Mouse (Mus musculus): Measurements from ENCODE around the gene Slc17a7. TPM values are rescaled to one million over a fixed set of nuclear protein-coding genes. Genes with fewer than 3 reads are reported as not detected.
A peak's percentile ranks its signal among the peaks of the same experiment; 100 is the strongest.

Slc17a7 gene
- polyA plus RNA-seq, 1 experiment from 2014 or later, result 0.37 TPM

- H3K4me2 ChIP-seq, result peak overlapping the region; percentile 68
- H3K27ac ChIP-seq (replicated peaks), result no peak overlapping the region
- H3K4me3 ChIP-seq (replicated peaks), result peak overlapping the region; percentile 38
- peaks cover 95% of the 10 kb centered on the region for H3K27me3 ChIP-seq (replicated peaks)
- H3K9me3 ChIP-seq (replicated peaks), result no peaks in the 10 kb centered on the region
- peaks cover 20% of the 10 kb centered on the region for H3K4me1 ChIP-seq
- WGBS, result under 1% methylated on average over 34 of the region's 34 CpGs
- peak; percentile 86 for ATAC-seq (ENCODE audit: low FRiP score)
- no peak overlapping the region for H3K9ac ChIP-seq (replicated peaks)
- H3K36me3 ChIP-seq, result no peaks in the 10 kb centered on the region
Measured at GRCm38 (mm10) chr7:45182199-45182601, 18.5 kb downstream of the Slc17a7 start.

- Histone ChIP-seq H3K27ac (replicated peaks) (no peak overlapping the region), H3K9ac (replicated peaks) (no peak overlapping the region), H3K27me3 (replicated peaks) (peaks cover 91% of the 10 kb centered on the region), H3K4me1 (peaks cover 20% of the 10 kb centered on the region), H3K9me3 (replicated peaks) (no peaks in the 10 kb centered on the region), H3K36me3 (no peaks in the 10 kb centered on the region), H3K4me3 (replicated peaks) (peak overlapping the region; percentile 38), H3K4me2 (peak overlapping the region; percentile 68)
- 16% methylated on average over 11 of the region's 11 CpGs for WGBS
- ATAC-seq (ENCODE audit: low FRiP score), result no peak; the same call in 1 of the 2 replicates
Measured at GRCm38 (mm10) chr7:45182606-45183005, 18.9 kb downstream of the Slc17a7 start.

- Histone ChIP-seq H3K27me3 (replicated peaks) (peaks cover 83% of the 10 kb centered on the region), H3K4me3 (replicated peaks) (no peak overlapping the region), H3K4me1 (peaks cover 20% of the 10 kb centered on the region), H3K9me3 (replicated peaks) (no peaks in the 10 kb centered on the region), H3K4me2 (no peak overlapping the region), H3K27ac (replicated peaks) (no peak overlapping the region), H3K36me3 (no peaks in the 10 kb centered on the region), H3K9ac (replicated peaks) (no peak overlapping the region)
- ATAC-seq (ENCODE audit: low FRiP score), result no peak
- WGBS, result 66% methylated on average over 7 of the region's 7 CpGs
Measured at GRCm38 (mm10) chr7:45183672-45184071, 19.9 kb downstream of the Slc17a7 start.

- Histone ChIP-seq H3K27ac (replicated peaks) (no peak overlapping the region), H3K9ac (replicated peaks) (no peak overlapping the region), H3K4me3 (replicated peaks) (no peak overlapping the region), H3K27me3 (replicated peaks) (peaks cover 74% of the 10 kb centered on the region), H3K36me3 (no peaks in the 10 kb centered on the region), H3K9me3 (replicated peaks) (no peaks in the 10 kb centered on the region), H3K4me2 (no peak overlapping the region), H3K4me1 (peaks cover 20% of the 10 kb centered on the region)
- ATAC-seq (ENCODE audit: low FRiP score), result no peak
- 71% methylated on average over 7 of the region's 7 CpGs for WGBS
Measured at GRCm38 (mm10) chr7:45185921-45186320, 22.2 kb downstream of the Slc17a7 start.

- H3K9ac ChIP-seq (replicated peaks), result no peak overlapping the region
- ATAC-seq (ENCODE audit: low FRiP score), result no peak
- H3K36me3 ChIP-seq, result no peaks in the 10 kb centered on the region
- H3K4me1 ChIP-seq, result no peaks in the 10 kb centered on the region
- no peak overlapping the region for H3K4me3 ChIP-seq (replicated peaks)
- H3K27ac ChIP-seq (replicated peaks), result no peak overlapping the region
- 59% methylated on average over 16 of the region's 16 CpGs for WGBS
- no peaks in the 10 kb centered on the region for H3K9me3 ChIP-seq (replicated peaks)
- H3K4me2 ChIP-seq, result no peak overlapping the region
- peaks cover 37% of the 10 kb centered on the region for H3K27me3 ChIP-seq (replicated peaks)
Measured at GRCm38 (mm10) chr7:45189600-45189999, 25.9 kb downstream of the Slc17a7 start.

GRCm38 (mm10) chr7:45190186-45190585, 26.4 kb downstream of the Slc17a7 start:
- no peaks in the 10 kb centered on the region for H3K9me3 ChIP-seq (replicated peaks)
- H3K4me1 ChIP-seq, result no peaks in the 10 kb centered on the region
- H3K9ac ChIP-seq (replicated peaks), result no peak overlapping the region
- no peak overlapping the region for H3K4me2 ChIP-seq
- no peaks in the 10 kb centered on the region for H3K36me3 ChIP-seq
- no peak overlapping the region for H3K4me3 ChIP-seq (replicated peaks)
- ATAC-seq (ENCODE audit: low FRiP score), result no peak
- H3K27me3 ChIP-seq (replicated peaks), result peaks cover 31% of the 10 kb centered on the region
- 91% methylated on average over 6 of the region's 6 CpGs for WGBS
- H3K27ac ChIP-seq (replicated peaks), result no peak overlapping the region

GRCm38 (mm10) chr7:45191161-45191560, 27.4 kb downstream of the Slc17a7 start:
- H3K36me3 ChIP-seq, result no peaks in the 10 kb centered on the region
- no peak overlapping the region for H3K27ac ChIP-seq (replicated peaks)
- H3K9ac ChIP-seq (replicated peaks), result no peak overlapping the region
- no peak overlapping the region for H3K4me3 ChIP-seq (replicated peaks)
- H3K4me1 ChIP-seq, result no peaks in the 10 kb centered on the region
- peaks cover 25% of the 10 kb centered on the region for H3K27me3 ChIP-seq (replicated peaks)
- H3K4me2 ChIP-seq, result no peak overlapping the region
- no peaks in the 10 kb centered on the region for H3K9me3 ChIP-seq (replicated peaks)
- WGBS, result 80% methylated on average over 2 of the region's 2 CpGs
- no peak for ATAC-seq (ENCODE audit: low FRiP score)

GRCm38 (mm10) chr7:45191803-45192363, 28.1 kb downstream of the Slc17a7 start:
- Histone ChIP-seq H3K9ac (replicated peaks) (no peak overlapping the region), H3K4me3 (replicated peaks) (no peak overlapping the region), H3K36me3 (no peaks in the 10 kb centered on the region), H3K27me3 (replicated peaks) (peaks cover 21% of the 10 kb centered on the region), H3K9me3 (replicated peaks) (no peaks in the 10 kb centered on the region), H3K4me2 (no peak overlapping the region), H3K4me1 (no peaks in the 10 kb centered on the region), H3K27ac (replicated peaks) (no peak overlapping the region)
- WGBS, result 28% methylated on average over 8 of the region's 8 CpGs
- no peak for ATAC-seq (ENCODE audit: low FRiP score)

- H3K4me2 ChIP-seq, result no peak overlapping the region
- H3K4me1 ChIP-seq, result no peaks in the 10 kb centered on the region
- H3K27ac ChIP-seq (replicated peaks), result no peak overlapping the region
- no peaks in the 10 kb centered on the region for H3K9me3 ChIP-seq (replicated peaks)
- no peak for ATAC-seq (ENCODE audit: low FRiP score)
- no peak overlapping the region for H3K9ac ChIP-seq (replicated peaks)
- H3K27me3 ChIP-seq (replicated peaks), result peaks cover 20% of the 10 kb centered on the region
- no peaks in the 10 kb centered on the region for H3K36me3 ChIP-seq
- 87% methylated on average over 7 of the region's 7 CpGs for WGBS
- H3K4me3 ChIP-seq (replicated peaks), result no peak overlapping the region
Measured at GRCm38 (mm10) chr7:45192585-45193310, 29.0 kb downstream of the Slc17a7 start.

- H3K4me1 ChIP-seq, result 0 out of 2 replicates have a peak, but pooled peaks cover 4% of the 10 kb centered on the region
- peaks cover 19% of the 10 kb centered on the region for H3K27me3 ChIP-seq (replicated peaks)
- WGBS, result 67% methylated on average over 5 of the region's 5 CpGs
- no peaks in the 10 kb centered on the region for H3K36me3 ChIP-seq
- no peak overlapping the region for H3K27ac ChIP-seq (replicated peaks)
- no peak overlapping the region for H3K9ac ChIP-seq (replicated peaks)
- no peak overlapping the region for H3K4me3 ChIP-seq (replicated peaks)
- no peaks in the 10 kb centered on the region for H3K9me3 ChIP-seq (replicated peaks)
- no peak for ATAC-seq (ENCODE audit: low FRiP score)
- H3K4me2 ChIP-seq, result no peak overlapping the region
Measured at GRCm38 (mm10) chr7:45193406-45193805, 29.7 kb downstream of the Slc17a7 start.

- Histone ChIP-seq H3K9me3 (replicated peaks) (no peaks in the 10 kb centered on the region), H3K9ac (replicated peaks) (no peak overlapping the region), H3K36me3 (no peaks in the 10 kb centered on the region), H3K4me1 (0 out of 2 replicates have a peak, but pooled peaks cover 4% of the 10 kb centered on the region), H3K4me3 (replicated peaks) (no peak overlapping the region), H3K4me2 (no peak overlapping the region), H3K27me3 (replicated peaks) (peaks cover 12% of the 10 kb centered on the region), H3K27ac (replicated peaks) (no peak overlapping the region)
- ATAC-seq (ENCODE audit: low FRiP score), result no peak
- WGBS, result 77% methylated on average over 17 of the region's 17 CpGs
Measured at GRCm38 (mm10) chr7:45193871-45194785, 30.4 kb downstream of the Slc17a7 start.
